Mouse (Mus musculus) cerebellum, adult 2 months (tissue): Measurements from ENCODE around the gene Inpp4b.

Experiments used
- CTCF ChIP-seq: fragments of 200-500 bp; IDR thresholded peaks from 2 replicates; pipeline ENCODE4 v1.5.1; 2011; ENCODE audit warnings: low read depth, mild to moderate bottlenecking, control low read depth, low read length, moderate library complexity, borderline replicate concordance; ENCODE audit not compliant: insufficient read depth
- POLR2A ChIP-seq: fragments of 200-500 bp; IDR thresholded peaks from 2 replicates; pipeline ENCODE4 v1.6.1; 2011; ENCODE audit warnings: low read length, control low read depth, borderline replicate concordance; ENCODE audit not compliant: insufficient read depth

DNA sequence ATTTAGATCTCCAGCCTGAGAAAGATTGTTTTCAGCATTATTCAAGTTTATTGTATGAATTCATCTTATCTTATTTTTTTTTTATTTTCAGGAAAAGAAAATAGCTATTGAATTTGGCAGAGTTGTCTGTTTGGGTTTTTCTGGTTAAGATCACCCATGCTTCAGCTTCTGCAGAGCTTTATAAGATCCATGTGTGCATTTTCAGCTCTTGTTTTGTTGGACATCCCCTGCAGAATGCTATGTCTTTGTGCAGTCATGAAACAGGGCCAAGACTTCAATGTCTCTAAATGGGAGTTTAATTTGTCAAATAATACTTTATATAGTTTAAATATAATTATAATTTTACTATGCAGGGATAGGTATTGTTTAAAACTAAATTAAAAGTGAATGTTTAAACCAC, 170.5 kb downstream of the Inpp4b start:
- TF ChIP-seq CTCF (no peak), POLR2A (no peak)
